Mouse (Mus musculus): ENCODE data around the gene Gzmd. TPM values are rescaled to one million over a fixed set of nuclear protein-coding genes. Genes with fewer than 3 reads are reported as not detected.
A peak's percentile ranks its signal among the peaks of the same experiment; 100 is the strongest.

Gene Gzmd
- total and polyA plus RNA-seq, 2 experiments from 2014 or later = not detected

DNA sequence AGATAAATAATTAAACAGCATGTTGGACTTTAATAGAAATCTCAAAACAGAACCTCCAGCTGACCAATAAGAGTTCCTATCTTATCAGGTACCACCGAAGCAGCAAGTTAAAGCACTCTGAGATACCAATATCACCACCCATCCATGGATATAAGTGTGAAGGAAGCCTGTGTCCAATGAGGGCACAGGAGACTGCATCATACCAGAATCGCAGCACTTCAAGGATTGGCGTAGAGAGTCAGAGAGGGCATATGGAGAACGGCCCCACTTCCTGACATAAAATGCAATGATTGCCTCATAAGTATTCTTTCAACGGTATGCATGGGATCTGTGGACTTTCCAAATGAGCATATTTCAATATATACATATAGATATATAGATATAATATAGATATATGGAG is 27.4 kb downstream of the Gzmd start:
- Histone ChIP-seq H3K9ac (no peak overlapping the region), H3K4me3 (ENCODE audit: low read depth, low read length) (no peak overlapping the region), H3K4me2 (ENCODE audit: low read depth) (no peak overlapping the region), H3K27me3 (ENCODE audit: insufficient read depth, low read length) (no peaks in the 10 kb centered on the region), H3K27ac (ENCODE audit: low read depth, low read length) (no peak overlapping the region), H3K4me1 (ENCODE audit: insufficient read depth) (no peaks in the 10 kb centered on the region), H3K36me3 (ENCODE audit: insufficient read depth) (no peaks in the 10 kb centered on the region), H3K9me3 (ENCODE audit: low read length) (no peaks in the 10 kb centered on the region)
- 92% methylated on average over 5 of the region's 5 CpGs for WGBS
- ATAC-seq (no peak), DNase-seq (no peak)
- TF ChIP-seq CTCF (IDR thresholded peaks at IDR 0.05; ENCODE audit: low read depth) = no peak

DNA sequence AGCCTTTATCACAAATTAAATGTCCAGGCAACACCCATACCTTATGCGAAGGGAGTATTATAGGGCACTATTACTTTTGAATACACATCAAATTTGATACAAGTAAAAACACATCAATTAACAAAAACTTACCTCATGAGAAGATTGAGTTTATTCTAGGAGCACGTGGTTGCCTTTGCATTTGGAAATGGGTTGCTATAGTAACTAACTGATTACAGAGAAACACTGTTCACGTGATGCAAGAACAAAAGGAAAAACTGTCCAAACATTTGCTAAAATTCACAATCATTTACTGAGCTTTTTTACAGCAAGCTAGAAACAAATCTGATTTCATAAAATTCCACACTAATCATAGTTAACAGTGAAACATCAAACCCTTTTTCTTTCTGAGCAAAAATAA is 29.0 kb downstream of the Gzmd start:
- TF ChIP-seq CTCF (IDR thresholded peaks at IDR 0.05; ENCODE audit: low read depth) = no peak
- no peak overlapping the region for H3K9ac ChIP-seq
- H3K9me3 ChIP-seq (ENCODE audit: low read length) = no peaks in the 10 kb centered on the region
- H3K27me3 ChIP-seq (ENCODE audit: insufficient read depth, low read length) = no peaks in the 10 kb centered on the region
- DNase-seq (peak; percentile 43), ATAC-seq (peak; percentile 81; the same call in 1 of the 2 replicates)
- no peak overlapping the region for H3K27ac ChIP-seq (ENCODE audit: low read depth, low read length)
- H3K36me3 ChIP-seq (ENCODE audit: insufficient read depth) = no peaks in the 10 kb centered on the region
- no peaks in the 10 kb centered on the region for H3K4me1 ChIP-seq (ENCODE audit: insufficient read depth)
- H3K4me2 ChIP-seq (ENCODE audit: low read depth) = no peak overlapping the region
- no peak overlapping the region for H3K4me3 ChIP-seq (ENCODE audit: low read depth, low read length)
- 39% methylated on average over 3 of the region's 3 CpGs for WGBS

DNA sequence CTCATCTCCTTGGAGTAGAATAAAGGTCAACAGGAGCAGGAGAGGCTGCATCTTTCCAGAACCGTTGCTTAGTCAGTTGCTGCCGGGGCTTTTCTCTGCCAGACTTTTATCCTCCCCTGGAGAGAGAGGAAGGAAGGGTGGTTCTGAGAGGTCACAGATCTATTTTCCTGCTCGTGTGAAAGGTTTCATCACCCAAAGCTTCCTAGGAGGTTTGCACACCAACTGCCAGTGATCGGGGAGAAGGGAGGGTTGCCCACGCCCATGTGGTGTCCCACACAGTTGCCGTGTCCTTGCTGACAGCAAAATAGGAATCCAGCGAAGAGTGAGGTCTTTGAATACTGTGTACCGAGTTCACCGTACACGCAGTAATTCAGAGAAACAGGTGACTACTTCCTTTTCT is 30.0 kb downstream of the Gzmd start, which contains the start of gene Ctsg:
Ctsg (minus strand) TSS at position 189 of the 400 bp plus-strand sequence.
- Histone ChIP-seq H3K36me3 (ENCODE audit: insufficient read depth) (no peaks in the 10 kb centered on the region), H3K27me3 (ENCODE audit: insufficient read depth, low read length) (no peaks in the 10 kb centered on the region), H3K9ac (no peak within 1 kb of the TSS), H3K9me3 (ENCODE audit: low read length) (no peaks in the 10 kb centered on the region), H3K4me2 (ENCODE audit: low read depth) (no peak within 1 kb of the TSS), H3K4me3 (ENCODE audit: low read depth, low read length) (no peak within 1 kb of the TSS), H3K27ac (ENCODE audit: low read depth, low read length) (no peak within 1 kb of the TSS), H3K4me1 (ENCODE audit: insufficient read depth) (no peaks in the 10 kb centered on the region)
- no peak for TF ChIP-seq CTCF (IDR thresholded peaks at IDR 0.05; ENCODE audit: low read depth)
- DNase-seq = no peak
- WGBS = 82% methylated on average over 10 of the region's 10 CpGs
- no peak for ATAC-seq

GRCm38 (mm10) chr14:56098940-56099339 is 33.5 kb downstream of the Gzmd start:
- no peak for DNase-seq
- no peaks in the 10 kb centered on the region for H3K9me3 ChIP-seq (ENCODE audit: low read length)
- H3K4me3 ChIP-seq (ENCODE audit: low read depth, low read length) = no peak overlapping the region
- no peak overlapping the region for H3K4me2 ChIP-seq (ENCODE audit: low read depth)
- WGBS = 88% methylated on average over 4 of the region's 4 CpGs
- ATAC-seq = no peak; the same call in 1 of the 2 replicates
- H3K9ac ChIP-seq = no peak overlapping the region
- no peak overlapping the region for H3K27ac ChIP-seq (ENCODE audit: low read depth, low read length)
- no peaks in the 10 kb centered on the region for H3K36me3 ChIP-seq (ENCODE audit: insufficient read depth)
- H3K27me3 ChIP-seq (ENCODE audit: insufficient read depth, low read length) = no peaks in the 10 kb centered on the region
- H3K4me1 ChIP-seq (ENCODE audit: insufficient read depth) = no peaks in the 10 kb centered on the region
- TF ChIP-seq CTCF (IDR thresholded peaks at IDR 0.05; ENCODE audit: low read depth) = peak; percentile 57; the same call in 1 of the 2 replicates

DNA sequence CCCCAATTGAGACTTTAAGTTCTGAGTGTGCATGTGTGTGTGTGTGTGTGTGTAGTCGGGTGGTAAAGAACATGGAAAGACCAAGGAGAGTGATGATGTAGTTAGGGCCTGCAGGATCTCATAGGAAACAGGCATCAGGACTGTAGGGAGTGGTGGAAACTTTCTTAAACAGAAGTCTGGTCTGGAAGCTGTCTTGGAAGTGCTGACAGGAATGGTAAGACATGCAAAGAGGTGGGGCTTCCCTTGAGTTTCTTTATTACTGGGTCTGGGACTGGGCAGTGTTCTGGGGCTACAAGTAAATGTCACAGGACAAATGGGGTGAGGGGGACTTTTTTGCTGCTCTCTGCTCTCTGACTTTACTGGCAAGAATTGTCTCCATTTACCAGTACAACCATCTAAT is 34.8 kb downstream of the Gzmd start:
- Histone ChIP-seq H3K4me1 (ENCODE audit: insufficient read depth) (no peaks in the 10 kb centered on the region), H3K4me3 (ENCODE audit: low read depth, low read length) (no peak overlapping the region), H3K9me3 (ENCODE audit: low read length) (no peaks in the 10 kb centered on the region), H3K9ac (no peak overlapping the region), H3K27ac (ENCODE audit: low read depth, low read length) (no peak overlapping the region), H3K36me3 (ENCODE audit: insufficient read depth) (no peaks in the 10 kb centered on the region), H3K27me3 (ENCODE audit: insufficient read depth, low read length) (no peaks in the 10 kb centered on the region), H3K4me2 (ENCODE audit: low read depth) (no peak overlapping the region)
- DNase-seq (no peak), ATAC-seq (no peak)
- whole genome bisulfite sequencing = 85% methylated on average over 1 of the region's 1 CpGs
- TF ChIP-seq CTCF (IDR thresholded peaks at IDR 0.05; ENCODE audit: low read depth) = no peak

GRCm38 (mm10) chr14:56093353-56093752 is 39.1 kb downstream of the Gzmd start:
- H3K4me1 ChIP-seq (ENCODE audit: insufficient read depth) = no peaks in the 10 kb centered on the region
- no peaks in the 10 kb centered on the region for H3K36me3 ChIP-seq (ENCODE audit: insufficient read depth)
- H3K9me3 ChIP-seq (ENCODE audit: low read length) = no peaks in the 10 kb centered on the region
- no peak overlapping the region for H3K27ac ChIP-seq (ENCODE audit: low read depth, low read length)
- no peak for TF ChIP-seq CTCF (IDR thresholded peaks at IDR 0.05; ENCODE audit: low read depth)
- WGBS = 79% methylated on average over 2 of the region's 2 CpGs
- H3K9ac ChIP-seq = no peak overlapping the region
- no peak overlapping the region for H3K4me3 ChIP-seq (ENCODE audit: low read depth, low read length)
- H3K27me3 ChIP-seq (ENCODE audit: insufficient read depth, low read length) = no peaks in the 10 kb centered on the region
- no peak for ATAC-seq
- no peak overlapping the region for H3K4me2 ChIP-seq (ENCODE audit: low read depth)
- DNase-seq = no peak

GRCm38 (mm10) chr14:56086711-56087110 is 45.7 kb downstream of the Gzmd start:
- Histone ChIP-seq H3K27me3 (ENCODE audit: insufficient read depth, low read length) (no peaks in the 10 kb centered on the region), H3K4me1 (ENCODE audit: insufficient read depth) (no peaks in the 10 kb centered on the region), H3K27ac (ENCODE audit: low read depth, low read length) (no peak overlapping the region), H3K4me3 (ENCODE audit: low read depth, low read length) (no peak overlapping the region), H3K4me2 (ENCODE audit: low read depth) (no peak overlapping the region), H3K9ac (no peak overlapping the region), H3K36me3 (ENCODE audit: insufficient read depth) (no peaks in the 10 kb centered on the region), H3K9me3 (ENCODE audit: low read length) (no peaks in the 10 kb centered on the region)
- no peak for ATAC-seq
- no peak for TF ChIP-seq CTCF (IDR thresholded peaks at IDR 0.05; ENCODE audit: low read depth)
- no peak for DNase-seq
- 77% methylated on average over 3 of the region's 3 CpGs for WGBS

GRCm38 (mm10) chr14:56085167-56085566 is 47.2 kb downstream of the Gzmd start, which contains the start of gene Mcpt8:
Mcpt8 (minus strand) TSS chr14:56085273.
- H3K27ac ChIP-seq (ENCODE audit: low read depth, low read length) = no peak within 1 kb of the TSS
- ATAC-seq = no peak
- H3K4me3 ChIP-seq (ENCODE audit: low read depth, low read length) = no peak within 1 kb of the TSS
- no peaks in the 10 kb centered on the region for H3K36me3 ChIP-seq (ENCODE audit: insufficient read depth)
- no peak within 1 kb of the TSS for H3K9ac ChIP-seq
- no peaks in the 10 kb centered on the region for H3K4me1 ChIP-seq (ENCODE audit: insufficient read depth)
- no peak for TF ChIP-seq CTCF (IDR thresholded peaks at IDR 0.05; ENCODE audit: low read depth)
- no peak for DNase-seq
- no peaks in the 10 kb centered on the region for H3K9me3 ChIP-seq (ENCODE audit: low read length)
- no peaks in the 10 kb centered on the region for H3K27me3 ChIP-seq (ENCODE audit: insufficient read depth, low read length)
- H3K4me2 ChIP-seq (ENCODE audit: low read depth) = no peak within 1 kb of the TSS
- 96% methylated on average over 2 of the region's 2 CpGs for WGBS
